ENCODE assay signal across 17 mouse cellular contexts in genomic region chr4:100855373-100855772, GRCm38 (mm10).
A peak's percentile ranks its signal among the peaks of the same experiment; 100 is the strongest.
DNase-seq lines count a peak whose midpoint lies in the region; ATAC-seq lines count a peak whose summit lies in the region.
"Had no signal": no experiment of that assay in that cellular context is flagged by ENCODE, and none has a peak within 500 bp of the region (broad histone marks: within the 10 kb centered on the region; RNA-seq: fewer than 3 reads in every experiment).

No protein-coding gene starts in this region.

- H3K27ac ChIP-seq in neural tube, embryonic 13.5 days (replicated peaks) = no peak overlapping the region
- H3K27ac ChIP-seq in hindbrain, embryonic 15.5 days (replicated peaks) = 0 out of 2 replicates have a peak overlapping the region, but pooled peaks have one; percentile 39
- H3K27ac ChIP-seq in midbrain, embryonic 11.5 days (ENCODE audit: low read depth, low read length) = no peak overlapping the region
- H3K27ac ChIP-seq: embryonic facial prominence, embryonic 13.5 days; limb, embryonic 13.5 days; liver, embryonic 14.5 days; lung, embryonic 15.5 days; macrophage; neural tube, embryonic 12.5 days had no signal

- H3K27me3 ChIP-seq in neural tube, embryonic 13.5 days = no peaks in the 10 kb centered on the region
- no peaks in the 10 kb centered on the region for H3K27me3 ChIP-seq in hindbrain, embryonic 15.5 days
- no peaks in the 10 kb centered on the region for H3K27me3 ChIP-seq in midbrain, embryonic 11.5 days (ENCODE audit: control insufficient read depth, insufficient read depth, low read length)
- H3K27me3 ChIP-seq: embryonic facial prominence, embryonic 13.5 days; limb, embryonic 13.5 days; lung, embryonic 15.5 days; neural tube, embryonic 12.5 days had no signal

- DNase-seq in neural tube, embryonic 10.5 days (ENCODE audit: extremely low spot score, low spot score) = no peak
- no peak for DNase-seq in midbrain, embryonic 11.5 days (ENCODE audit: low spot score, missing footprints)
- no peak for DNase-seq in lung, postnatal 36 days
- DNase-seq in embryo, embryonic 10.5 days (ENCODE audit: low spot score) = no peak
- no peak for DNase-seq in kidney, postnatal 14 days
- DNase-seq: adrenal gland, adult 8-10 months; cerebellum, adult 9-11 months; gastrocnemius, postnatal 25 days; kidney, adult 11 months had no signal

- peaks cover 44% of the 10 kb centered on the region for H3K4me1 ChIP-seq in neural tube, embryonic 13.5 days (replicated peaks)
- H3K4me1 ChIP-seq in hindbrain, embryonic 15.5 days (replicated peaks) = peaks cover 54% of the 10 kb centered on the region
- H3K4me1 ChIP-seq in midbrain, embryonic 11.5 days (ENCODE audit: control insufficient read depth, insufficient read depth, low read length) = peaks cover 20% of the 10 kb centered on the region

- H3K4me2 ChIP-seq in neural tube, embryonic 13.5 days = no peak overlapping the region
- H3K4me2 ChIP-seq in hindbrain, embryonic 15.5 days = peak overlapping the region; percentile 24; the same call in 1 of the 2 replicates
- H3K4me2 ChIP-seq in midbrain, embryonic 11.5 days = no peak overlapping the region
- H3K4me2 ChIP-seq: embryonic facial prominence, embryonic 13.5 days; limb, embryonic 13.5 days; lung, embryonic 15.5 days; neural tube, embryonic 12.5 days had no signal

- no peaks in the 10 kb centered on the region for H3K9me3 ChIP-seq in neural tube, embryonic 13.5 days
- H3K9me3 ChIP-seq in hindbrain, embryonic 15.5 days = no peaks in the 10 kb centered on the region
- H3K9me3 ChIP-seq in midbrain, embryonic 11.5 days (ENCODE audit: control insufficient read depth, low read length) = no peaks in the 10 kb centered on the region
- H3K9me3 ChIP-seq: embryonic facial prominence, embryonic 13.5 days; limb, embryonic 13.5 days; lung, embryonic 15.5 days; neural tube, embryonic 12.5 days had no signal

- peak; percentile 37; the same call in 1 of the 2 replicates for ATAC-seq in neural tube, embryonic 13.5 days (ENCODE audit: low read depth)
- ATAC-seq in hindbrain, embryonic 15.5 days (ENCODE audit: low FRiP score, low read depth) = peak; percentile 58
- peak; percentile 57; the same call in 1 of the 2 replicates for ATAC-seq in midbrain, embryonic 11.5 days (ENCODE audit: low FRiP score)

- H3K36me3 ChIP-seq in neural tube, embryonic 13.5 days = no peaks in the 10 kb centered on the region
- no peaks in the 10 kb centered on the region for H3K36me3 ChIP-seq in hindbrain, embryonic 15.5 days
- no peaks in the 10 kb centered on the region for H3K36me3 ChIP-seq in midbrain, embryonic 11.5 days (ENCODE audit: control insufficient read depth, insufficient read depth, low read length)
- H3K36me3 ChIP-seq: embryonic facial prominence, embryonic 13.5 days; limb, embryonic 13.5 days; lung, embryonic 15.5 days; neural tube, embryonic 12.5 days had no signal

- 72% methylated on average over 4 of the region's 4 CpGs for WGBS in neural tube, embryonic 13.5 days
- 70% methylated on average over 4 of the region's 4 CpGs for WGBS in hindbrain, embryonic 15.5 days
- whole genome bisulfite sequencing in midbrain, embryonic 11.5 days = 68% methylated on average over 4 of the region's 4 CpGs

- H3K4me3 ChIP-seq in neural tube, embryonic 13.5 days = no peak overlapping the region
- H3K4me3 ChIP-seq in hindbrain, embryonic 15.5 days = no peak overlapping the region
- H3K4me3 ChIP-seq in midbrain, embryonic 11.5 days (ENCODE audit: low read depth, low read length) = no peak overlapping the region
- H3K4me3 ChIP-seq: embryonic facial prominence, embryonic 13.5 days; limb, embryonic 13.5 days; lung, embryonic 15.5 days; neural tube, embryonic 12.5 days had no signal

- no peak overlapping the region for H3K9ac ChIP-seq in neural tube, embryonic 13.5 days
- no peak overlapping the region for H3K9ac ChIP-seq in hindbrain, embryonic 15.5 days
- no peak overlapping the region for H3K9ac ChIP-seq in midbrain, embryonic 11.5 days (ENCODE audit: low read length)
- H3K9ac ChIP-seq: limb, embryonic 13.5 days; liver, embryonic 14.5 days; lung, embryonic 15.5 days; neural tube, embryonic 12.5 days had no signal
